27 mouse cellular contexts compared by ENCODE assay signal in the genomic region with DNA sequence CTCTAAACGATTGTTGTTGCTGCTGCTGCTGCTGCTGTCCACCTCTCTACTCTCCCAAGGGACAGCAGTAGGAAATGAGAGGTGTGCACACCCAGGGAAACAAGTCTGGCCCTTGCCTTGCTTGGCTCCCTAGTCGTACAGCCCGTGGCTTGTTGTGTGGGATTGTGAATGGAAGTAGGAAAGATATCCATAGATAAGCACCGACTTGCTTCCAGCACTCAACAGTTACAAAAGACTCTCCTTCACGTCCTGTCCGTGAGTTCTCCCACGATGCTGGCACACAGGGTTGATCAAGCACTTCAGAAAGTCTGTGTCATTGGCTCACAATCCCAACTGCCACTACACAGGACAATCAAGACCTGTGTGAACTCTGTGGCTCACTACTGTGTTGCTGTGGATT.
"Had no signal": no experiment of that assay in that cellular context is flagged by ENCODE, and none has a peak within 500 bp of the region (broad histone marks: within the 10 kb centered on the region; RNA-seq: fewer than 3 reads in every experiment).

No protein-coding gene starts in this region.

- H3K36me3 ChIP-seq: heart, embryonic 13.5 days; heart, embryonic 15.5 days; hindbrain, embryonic 13.5 days; hindbrain, embryonic 15.5 days; kidney, embryonic 15.5 days; limb, embryonic 10.5 days; limb, embryonic 12.5 days; liver, embryonic 13.5 days; liver, embryonic 15.5 days had no signal

- H3K27me3 ChIP-seq: hindbrain, embryonic 15.5 days had no signal

- ATAC-seq: hindbrain, postnatal 0 days had no signal

- H3K4me3 ChIP-seq: gastrocnemius, adult 2 months; heart, adult 2 months; heart, embryonic 13.5 days; heart, embryonic 15.5 days; hindbrain, embryonic 13.5 days; hindbrain, embryonic 15.5 days; kidney, embryonic 15.5 days; left cerebral cortex, adult 2 months; limb, embryonic 10.5 days; limb, embryonic 12.5 days; liver, embryonic 13.5 days; liver, embryonic 15.5 days had no signal

- DNase-seq: gastrocnemius, adult 2 months; gastrocnemius, postnatal 10 days; gastrocnemius, postnatal 25 days; heart, adult 11 months; heart, adult 2 months; heart, postnatal 14 days; heart, postnatal 36 days; kidney, adult 18-20 months; kidney, adult 9 months; kidney, postnatal 14 days; kidney, postnatal 36 days; layer of hippocampus, adult 9-11 months; liver; liver, embryonic 13.5 days had no signal

- H3K4me2 ChIP-seq: heart, embryonic 11.5 days; heart, embryonic 13.5 days; heart, embryonic 15.5 days; hindbrain, embryonic 13.5 days; hindbrain, embryonic 15.5 days; kidney, embryonic 15.5 days; limb, embryonic 12.5 days; liver, embryonic 11.5 days; liver, embryonic 13.5 days; liver, embryonic 15.5 days had no signal

- H3K9me3 ChIP-seq: heart, embryonic 13.5 days; heart, embryonic 15.5 days; hindbrain, embryonic 13.5 days; hindbrain, embryonic 15.5 days; kidney, embryonic 15.5 days; limb, embryonic 10.5 days; limb, embryonic 12.5 days; liver, embryonic 13.5 days; liver, embryonic 15.5 days had no signal

- H3K4me1 ChIP-seq: heart, embryonic 13.5 days; heart, embryonic 15.5 days; hindbrain, embryonic 15.5 days; limb, embryonic 10.5 days; limb, embryonic 12.5 days; liver, embryonic 13.5 days; liver, embryonic 15.5 days had no signal

- H3K9ac ChIP-seq: heart, embryonic 13.5 days; heart, embryonic 15.5 days; hindbrain, embryonic 13.5 days; hindbrain, embryonic 15.5 days; kidney, embryonic 15.5 days; limb, embryonic 12.5 days; liver, embryonic 13.5 days; liver, embryonic 15.5 days had no signal

- H3K27ac ChIP-seq: gastrocnemius, adult 2 months; heart, adult 2 months; heart, embryonic 13.5 days; heart, embryonic 15.5 days; hindbrain, embryonic 13.5 days; hindbrain, embryonic 15.5 days; hindbrain, postnatal 0 days; kidney, embryonic 15.5 days; kidney, postnatal 0 days; left cerebral cortex, adult 2 months; limb, embryonic 10.5 days; limb, embryonic 12.5 days; liver, embryonic 13.5 days; liver, embryonic 15.5 days had no signal
